Mouse (Mus musculus): ENCODE measurements around the gene Nrp1. TPM values are rescaled to one million over a fixed set of nuclear protein-coding genes. Genes with fewer than 3 reads are reported as not detected.

Nrp1 gene
- polyA plus RNA-seq, 1 experiment from 2014 or later, result 107 TPM

DNA sequence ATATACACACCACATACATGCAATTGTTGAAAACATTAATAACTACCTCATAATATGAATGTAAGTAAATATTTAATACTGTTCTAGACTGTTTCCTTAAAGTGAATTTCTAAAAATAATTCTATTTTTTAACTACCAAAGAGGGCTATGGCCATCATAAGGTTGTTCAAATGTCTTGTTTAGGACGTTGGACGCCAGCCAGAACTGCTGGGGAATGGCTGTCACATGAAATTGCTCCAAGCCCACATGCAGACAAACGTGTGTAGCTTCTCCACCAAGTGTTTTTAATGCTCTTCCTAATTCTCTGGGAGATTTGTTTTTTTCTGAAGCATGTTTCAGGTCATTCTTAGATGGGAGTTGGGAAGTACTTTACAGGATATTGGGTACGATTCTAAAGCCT is 55.0 kb downstream of the Nrp1 start:
- Histone ChIP-seq H3K4me1 (peaks cover 33% of the 10 kb centered on the region), H3K36me3 (no peaks in the 10 kb centered on the region; the same call in 1 of the 2 replicates), H3K27ac (no peak overlapping the region), H3K9me3 (no peaks in the 10 kb centered on the region), H3K4me3 (no peak overlapping the region), H3K27me3 (ENCODE audit: insufficient read depth, poor library complexity, severe bottlenecking) (no peaks in the 10 kb centered on the region)
- 81% methylated on average over 4 of the region's 4 CpGs for WGBS
- no peak for DNase-seq (ENCODE audit: low spot score)

DNA sequence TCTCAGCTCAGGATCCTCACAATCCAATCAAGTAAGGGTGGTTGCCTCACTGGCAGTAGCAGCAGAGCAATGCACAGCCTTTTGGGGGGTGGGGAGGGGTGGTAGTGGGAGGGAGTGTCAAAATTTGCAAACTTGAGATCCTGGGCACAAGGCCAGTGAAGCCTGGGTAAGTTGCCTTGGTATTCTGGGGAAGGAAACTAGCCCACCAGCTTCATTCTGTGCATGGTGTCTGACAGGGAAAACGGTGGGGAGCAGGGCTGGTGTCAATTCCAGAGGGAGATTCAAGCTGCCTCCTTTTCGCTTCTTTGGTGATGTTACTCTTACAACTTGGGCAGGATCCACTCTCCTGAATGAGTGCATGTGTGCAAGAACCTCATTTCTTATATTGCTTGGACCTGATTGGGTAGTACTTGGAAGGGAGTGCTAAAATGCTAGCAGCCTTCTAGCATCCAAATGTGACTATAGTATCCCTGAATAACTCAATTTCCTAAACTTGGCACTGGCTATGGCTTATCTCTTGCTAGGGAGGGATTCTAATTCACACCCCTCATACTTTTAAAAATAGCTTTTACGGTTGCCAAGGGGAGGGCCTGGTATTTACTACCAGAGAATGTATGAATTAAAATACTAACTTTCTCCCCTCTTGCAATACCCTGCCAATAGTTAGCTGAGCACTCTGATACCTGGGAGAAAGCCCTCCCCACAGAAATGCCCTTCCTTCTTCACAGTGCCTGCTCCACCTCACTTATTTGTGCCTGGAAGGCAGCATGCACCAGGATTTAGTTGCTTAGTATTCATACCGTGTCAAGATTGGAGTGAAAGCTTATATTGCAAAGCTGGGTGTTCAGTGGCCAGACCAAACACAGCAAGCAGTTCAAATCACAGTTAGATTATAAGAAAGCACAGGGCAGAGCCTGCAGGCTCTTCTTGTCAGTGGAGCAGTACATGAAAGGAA is 57.6 kb downstream of the Nrp1 start:
- Histone ChIP-seq H3K4me3 (no peak overlapping the region), H3K27me3 (ENCODE audit: insufficient read depth, poor library complexity, severe bottlenecking) (no peaks in the 10 kb centered on the region), H3K27ac (0 out of 2 replicates have a peak overlapping the region, but pooled peaks have one; percentile 12), H3K9me3 (no peaks in the 10 kb centered on the region), H3K36me3 (peaks cover 20% of the 10 kb centered on the region), H3K4me1 (peaks cover 33% of the 10 kb centered on the region)
- 49% methylated on average over 4 of the region's 4 CpGs for WGBS
- no peak for DNase-seq (ENCODE audit: low spot score)

DNA sequence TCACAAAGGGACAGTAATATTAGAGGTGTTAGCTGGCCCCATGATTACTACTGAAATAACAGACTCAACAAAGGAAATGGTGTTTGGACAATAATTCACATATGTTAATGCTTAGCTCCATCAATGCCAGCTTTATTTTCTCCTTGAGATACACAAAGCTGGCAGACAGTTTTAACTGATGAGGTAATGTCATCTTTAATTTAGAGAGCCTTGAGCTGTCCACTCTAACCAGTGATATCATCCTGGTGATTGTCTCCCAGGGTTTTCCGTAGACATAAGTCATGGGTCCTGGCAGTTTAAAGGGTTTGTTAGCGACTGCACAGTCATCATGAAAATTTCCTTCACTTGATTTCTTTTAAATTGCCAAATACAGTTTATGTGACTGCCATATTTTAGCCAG is 58.5 kb downstream of the Nrp1 start:
- no peaks in the 10 kb centered on the region for H3K9me3 ChIP-seq
- no peaks in the 10 kb centered on the region for H3K27me3 ChIP-seq (ENCODE audit: insufficient read depth, poor library complexity, severe bottlenecking)
- peaks cover 33% of the 10 kb centered on the region for H3K4me1 ChIP-seq
- peaks cover 25% of the 10 kb centered on the region for H3K36me3 ChIP-seq
- no peak for DNase-seq (ENCODE audit: low spot score)
- H3K27ac ChIP-seq, result 0 out of 2 replicates have a peak overlapping the region, but pooled peaks have one; percentile 12
- no peak overlapping the region for H3K4me3 ChIP-seq
- 57% methylated on average over 2 of the region's 2 CpGs for WGBS

DNA sequence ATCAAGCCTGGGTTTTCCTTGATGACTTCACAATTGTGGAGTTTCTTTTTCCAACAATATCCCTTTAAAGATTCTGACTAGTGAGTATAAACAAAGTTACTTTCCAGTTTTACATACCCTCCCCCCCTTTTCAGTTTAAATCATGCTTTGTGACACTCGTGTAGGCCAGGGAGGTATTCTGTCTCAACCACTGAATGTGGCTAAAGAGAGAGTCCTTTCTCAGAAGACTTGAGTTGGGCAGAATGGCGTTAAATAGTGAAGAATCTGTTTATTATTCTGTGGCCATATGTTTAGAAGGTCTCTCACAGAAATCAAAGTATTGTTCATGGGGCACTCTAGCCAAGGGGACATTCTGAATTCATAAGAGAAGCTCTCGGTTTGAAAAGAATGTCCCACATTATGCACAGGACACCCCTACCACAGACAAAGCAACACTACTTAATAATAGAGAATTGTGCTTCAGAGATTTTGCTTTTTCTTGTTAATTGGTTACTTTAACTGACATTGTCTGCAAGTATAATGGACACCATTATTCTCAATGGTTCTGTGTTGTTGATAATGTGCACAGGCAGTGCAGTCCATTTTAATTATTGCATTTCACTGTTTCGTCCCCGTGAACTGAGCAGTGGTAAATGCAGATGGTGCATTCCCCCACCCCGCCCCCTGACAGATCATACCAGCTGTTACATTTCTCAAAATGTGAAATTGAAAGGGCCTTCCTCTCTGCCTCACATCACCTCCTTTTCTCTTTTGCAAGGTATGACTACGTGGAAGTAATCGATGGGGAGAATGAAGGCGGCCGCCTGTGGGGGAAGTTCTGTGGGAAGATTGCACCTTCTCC is 59.8 kb downstream of the Nrp1 start:
- 86% methylated on average over 10 of the region's 10 CpGs for WGBS
- no peak overlapping the region for H3K27ac ChIP-seq
- no peaks in the 10 kb centered on the region for H3K9me3 ChIP-seq
- peaks cover 32% of the 10 kb centered on the region for H3K36me3 ChIP-seq
- DNase-seq (ENCODE audit: low spot score), result no peak
- no peaks in the 10 kb centered on the region for H3K27me3 ChIP-seq (ENCODE audit: insufficient read depth, poor library complexity, severe bottlenecking)
- peaks cover 33% of the 10 kb centered on the region for H3K4me1 ChIP-seq
- H3K4me3 ChIP-seq, result no peak overlapping the region

DNA sequence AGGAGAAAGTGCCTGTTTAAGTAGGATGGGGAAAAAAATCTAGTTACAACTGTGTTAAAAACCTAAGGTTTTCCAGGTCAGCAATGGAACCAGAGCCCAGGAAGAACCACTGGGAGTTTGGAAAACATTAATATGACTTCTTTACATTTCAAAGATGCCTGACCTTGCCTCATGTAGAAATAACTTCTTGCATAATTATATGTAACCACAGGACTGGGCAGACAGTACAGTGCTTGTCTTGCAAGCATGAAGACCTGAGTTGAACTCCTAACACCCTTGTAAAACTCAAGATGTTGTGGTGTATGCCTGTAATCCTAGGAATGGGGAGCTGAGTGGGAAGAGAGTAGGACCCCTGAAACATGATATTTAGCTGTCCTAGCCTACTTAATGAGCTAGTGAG is 61.6 kb downstream of the Nrp1 start:
- H3K36me3 ChIP-seq, result peaks cover 39% of the 10 kb centered on the region
- no peaks in the 10 kb centered on the region for H3K27me3 ChIP-seq (ENCODE audit: insufficient read depth, poor library complexity, severe bottlenecking)

DNA sequence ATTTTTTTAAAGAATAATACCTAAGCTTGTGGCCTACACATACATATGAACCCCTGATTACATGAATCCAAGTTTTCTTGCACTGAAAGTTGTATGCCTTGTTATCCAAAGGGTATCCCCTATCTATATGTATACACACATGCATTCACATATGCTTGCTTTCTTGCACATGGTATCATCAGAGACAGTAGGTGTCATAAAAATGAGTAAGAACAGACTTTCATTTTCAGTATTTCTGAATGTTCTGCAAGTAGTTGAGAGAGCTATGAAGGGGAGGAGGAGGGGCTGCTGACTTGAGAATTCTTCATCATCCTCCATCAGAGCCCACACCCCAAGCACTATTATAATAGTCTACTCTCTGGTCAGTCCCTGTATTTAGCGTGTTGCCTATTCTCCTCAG is 62.0 kb downstream of the Nrp1 start:
- no peak for DNase-seq (ENCODE audit: low spot score)
- no peaks in the 10 kb centered on the region for H3K9me3 ChIP-seq
- no peaks in the 10 kb centered on the region for H3K27me3 ChIP-seq (ENCODE audit: insufficient read depth, poor library complexity, severe bottlenecking)
- H3K27ac ChIP-seq, result no peak overlapping the region
- H3K4me3 ChIP-seq, result no peak overlapping the region
- 89% methylated on average over 1 of the region's 1 CpGs for WGBS
- H3K4me1 ChIP-seq, result peaks cover 15% of the 10 kb centered on the region
- peaks cover 42% of the 10 kb centered on the region for H3K36me3 ChIP-seq

More for the DNA sequence above, 61.6 kb downstream of the Nrp1 start:
- H3K9me3 ChIP-seq, result no peaks in the 10 kb centered on the region
- no peak overlapping the region for H3K27ac ChIP-seq
- no peak for DNase-seq (ENCODE audit: low spot score)
- H3K4me1 ChIP-seq, result peaks cover 19% of the 10 kb centered on the region
- H3K4me3 ChIP-seq, result no peak overlapping the region

DNA sequence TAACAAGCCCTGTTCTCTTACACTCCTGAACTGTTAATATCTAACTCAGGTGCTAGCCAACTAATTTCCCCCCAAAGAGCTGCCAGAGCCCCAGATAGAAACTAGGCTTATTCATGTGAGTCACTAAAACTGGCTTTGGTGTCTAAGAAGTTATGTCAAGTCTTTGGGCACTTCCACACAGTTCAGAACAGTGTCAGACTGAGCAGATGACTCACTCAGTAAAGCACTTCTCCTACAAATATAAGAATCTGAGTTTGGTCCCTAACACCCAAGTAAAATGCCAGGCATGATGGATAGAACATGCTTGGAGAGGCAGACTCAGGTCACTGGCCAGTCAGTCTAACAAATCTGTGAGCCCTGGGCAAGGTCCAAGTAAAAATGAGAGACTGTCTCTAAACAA is 65.4 kb downstream of the Nrp1 start:
- H3K4me1 ChIP-seq, result no peaks in the 10 kb centered on the region
- peaks cover 74% of the 10 kb centered on the region for H3K36me3 ChIP-seq
- DNase-seq (ENCODE audit: low spot score), result no peak
- no peaks in the 10 kb centered on the region for H3K9me3 ChIP-seq
- H3K4me3 ChIP-seq, result no peak overlapping the region
- no peak overlapping the region for H3K27ac ChIP-seq
- no peaks in the 10 kb centered on the region for H3K27me3 ChIP-seq (ENCODE audit: insufficient read depth, poor library complexity, severe bottlenecking)

DNA sequence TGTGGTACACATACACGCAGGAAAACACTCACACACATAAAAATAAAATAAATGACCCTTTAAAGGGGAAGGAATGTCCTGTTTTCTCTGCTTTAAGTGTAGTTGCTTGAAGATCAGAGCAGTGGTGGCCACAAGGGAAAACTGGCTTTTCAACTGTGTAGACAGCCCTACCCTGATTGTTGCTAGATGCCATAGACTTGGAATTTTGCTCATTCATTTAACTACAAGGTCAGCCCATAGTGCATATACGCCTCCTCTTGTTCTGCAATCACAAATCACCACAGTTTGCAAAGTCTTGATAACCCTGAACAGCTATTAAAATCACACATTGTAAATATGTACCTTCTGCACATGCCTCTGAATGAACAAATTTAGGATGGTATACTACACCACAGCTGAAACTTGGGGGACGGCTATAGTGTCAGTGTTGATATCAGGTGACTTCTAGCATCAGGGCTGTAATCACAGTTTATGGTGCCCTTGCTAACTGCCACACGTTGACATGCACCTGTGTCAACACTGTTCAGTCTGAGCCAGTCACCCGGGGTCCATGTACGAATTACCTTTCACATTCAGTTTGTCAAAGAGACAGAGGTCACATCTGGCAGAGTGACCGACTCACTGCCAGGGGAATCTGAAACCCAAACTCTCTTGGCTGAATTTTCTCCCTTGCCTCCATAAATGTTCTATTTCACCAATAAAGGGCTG is 66.4 kb downstream of the Nrp1 start:
- 77% methylated on average over 7 of the region's 7 CpGs for WGBS

DNA sequence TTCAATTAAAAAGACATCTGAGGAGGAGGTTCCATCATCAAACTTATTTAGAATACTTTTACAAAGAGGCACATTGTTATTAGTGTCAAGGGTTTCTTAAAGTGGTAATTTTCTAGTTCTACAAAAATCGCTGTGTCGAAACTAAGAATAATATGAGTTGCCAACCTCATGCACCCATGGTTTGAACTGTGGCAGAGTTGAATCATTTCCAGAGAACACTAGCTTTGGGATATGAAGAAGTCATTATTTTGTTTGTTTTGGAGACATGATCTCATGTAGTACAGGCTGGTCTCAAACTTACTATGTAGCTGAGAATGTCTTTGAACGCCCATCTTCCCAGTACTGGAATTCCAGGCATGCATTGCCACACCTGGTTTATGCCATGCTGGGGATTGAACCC is 68.7 kb downstream of the Nrp1 start:
- no peak overlapping the region for H3K4me3 ChIP-seq
- H3K27ac ChIP-seq, result no peak overlapping the region
- WGBS, result 87% methylated on average over 3 of the region's 3 CpGs
- H3K27me3 ChIP-seq (ENCODE audit: insufficient read depth, poor library complexity, severe bottlenecking), result no peaks in the 10 kb centered on the region
- DNase-seq (ENCODE audit: low spot score), result no peak
- peaks cover 73% of the 10 kb centered on the region for H3K36me3 ChIP-seq
- H3K9me3 ChIP-seq, result no peaks in the 10 kb centered on the region
- H3K4me1 ChIP-seq, result no peaks in the 10 kb centered on the region

More for the DNA sequence above, 66.4 kb downstream of the Nrp1 start:
- Histone ChIP-seq H3K9me3 (no peaks in the 10 kb centered on the region), H3K27ac (no peak overlapping the region), H3K4me1 (no peaks in the 10 kb centered on the region), H3K4me3 (no peak overlapping the region), H3K36me3 (peaks cover 75% of the 10 kb centered on the region), H3K27me3 (ENCODE audit: insufficient read depth, poor library complexity, severe bottlenecking) (no peaks in the 10 kb centered on the region)
- no peak for DNase-seq (ENCODE audit: low spot score)

DNA sequence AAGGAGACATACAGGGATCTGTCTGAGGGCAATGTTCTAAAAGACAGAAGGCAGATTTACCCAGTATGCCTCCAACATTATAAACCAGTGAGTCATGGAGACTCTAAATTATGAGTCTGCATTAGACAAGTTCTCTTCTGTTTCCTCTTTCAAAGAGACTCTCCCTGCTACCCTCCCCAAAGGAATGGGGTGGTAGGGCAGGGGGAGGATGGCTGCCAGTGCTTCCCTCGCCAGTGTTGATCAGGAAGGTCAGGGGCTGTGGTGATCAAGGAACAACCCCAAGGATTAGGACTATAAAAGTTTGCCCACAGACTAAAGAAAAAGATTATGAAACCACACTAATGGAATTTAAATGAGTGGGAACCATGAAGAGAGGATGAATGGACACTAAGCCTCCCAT is 70.6 kb downstream of the Nrp1 start:
- Histone ChIP-seq H3K27me3 (ENCODE audit: insufficient read depth, poor library complexity, severe bottlenecking) (no peaks in the 10 kb centered on the region), H3K36me3 (peaks cover 85% of the 10 kb centered on the region), H3K4me1 (no peaks in the 10 kb centered on the region), H3K9me3 (no peaks in the 10 kb centered on the region), H3K4me3 (no peak overlapping the region), H3K27ac (no peak overlapping the region)
- WGBS, result 84% methylated on average over 1 of the region's 1 CpGs
- DNase-seq (ENCODE audit: low spot score), result no peak

DNA sequence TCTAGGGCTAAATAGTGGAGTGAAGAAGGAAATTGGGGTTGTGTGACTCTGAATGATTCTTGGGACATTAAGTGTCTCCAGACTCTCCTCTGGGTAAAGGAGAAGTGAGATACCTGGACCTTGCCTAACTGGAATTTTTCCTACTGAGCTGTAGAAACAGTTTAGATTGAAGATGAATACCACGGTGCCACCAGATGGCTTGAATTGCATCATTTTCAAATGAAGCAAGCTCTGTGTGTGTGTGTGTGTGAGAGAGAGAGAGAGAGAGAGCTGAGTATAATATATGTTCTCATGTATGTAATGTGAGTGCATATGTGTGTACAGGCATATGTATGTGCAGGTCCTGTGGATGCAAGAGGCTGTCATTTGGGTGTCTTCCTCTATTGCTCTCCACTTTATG is 72.7 kb downstream of the Nrp1 start:
- Histone ChIP-seq H3K9me3 (no peaks in the 10 kb centered on the region), H3K27ac (no peak overlapping the region), H3K27me3 (ENCODE audit: insufficient read depth, poor library complexity, severe bottlenecking) (no peaks in the 10 kb centered on the region), H3K4me1 (peaks cover 7% of the 10 kb centered on the region), H3K4me3 (no peak overlapping the region), H3K36me3 (peaks cover 89% of the 10 kb centered on the region)
- DNase-seq (ENCODE audit: low spot score), result no peak
- WGBS, result 88% methylated on average over 1 of the region's 1 CpGs

DNA sequence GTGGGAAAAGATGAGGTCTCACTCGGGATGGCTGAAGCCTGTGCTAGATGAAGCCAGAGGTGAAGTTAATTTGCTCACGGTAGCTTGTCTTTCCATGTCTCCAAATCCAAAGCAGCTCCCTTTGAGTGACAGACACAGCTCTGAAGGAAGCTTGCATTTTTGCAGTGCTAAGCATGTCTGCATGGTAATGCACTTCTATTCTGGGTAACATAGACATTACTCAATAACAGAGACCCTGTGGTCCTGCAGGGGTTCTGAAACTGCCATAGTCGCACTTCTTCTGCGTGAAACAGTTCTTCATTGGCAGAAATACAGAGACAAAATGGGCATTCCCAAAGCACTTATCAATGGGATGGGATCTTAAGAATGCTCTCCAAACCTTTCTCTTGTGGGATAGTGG is 77.3 kb downstream of the Nrp1 start:
- Histone ChIP-seq H3K4me1 (peaks cover 10% of the 10 kb centered on the region), H3K27me3 (ENCODE audit: insufficient read depth, poor library complexity, severe bottlenecking) (no peaks in the 10 kb centered on the region), H3K27ac (no peak overlapping the region), H3K36me3 (peaks cover 85% of the 10 kb centered on the region), H3K9me3 (no peaks in the 10 kb centered on the region), H3K4me3 (no peak overlapping the region)
- 75% methylated on average over 4 of the region's 4 CpGs for WGBS
- no peak for DNase-seq (ENCODE audit: low spot score)
